Mouse (Mus musculus) midbrain, embryonic 13.5 days (tissue): ENCODE results near the gene Olfr1437. TPM values are rescaled to one million over a fixed set of nuclear protein-coding genes. Genes with fewer than 3 reads are reported as not detected.
"Not testable (repeated sequence)": the region's sequence is repeated elsewhere in the genome, so short reads cannot be mapped to it uniquely, and the experiment has no call there.

Experiments
- ATAC-seq: fragments of 200-750 bp; cut with Nextera tagmentation; 2 replicates; pipeline ENCODE4 v1.8.0; 2017; ENCODE audit warnings: mild to moderate bottlenecking, moderate TSS enrichment, moderate library complexity
- H3K27ac ChIP-seq: fragments of 300-500 bp; sonication (generic); 2 replicates; pipeline ENCODE4 v1.5.1; 2015; ENCODE audit warnings: inconsistent platforms, mild to moderate bottlenecking, moderate library complexity
- H3K27me3 ChIP-seq: fragments of 300-500 bp; sonication (generic); 2 replicates; pipeline ENCODE4 v1.6.1; 2015; ENCODE audit warnings: mild to moderate bottlenecking, inconsistent platforms
- H3K36me3 ChIP-seq: fragments of 300-500 bp; sonication (generic); 2 replicates; pipeline ENCODE4 v1.6.1; 2015; ENCODE audit warnings: mild to moderate bottlenecking, inconsistent platforms
- H3K4me1 ChIP-seq: fragments of 300-500 bp; sonication (generic); replicated peaks from 2 replicates; pipeline ENCODE4 v1.6.1; 2015; ENCODE audit warnings: inconsistent platforms
- H3K4me2 ChIP-seq: fragments of 300-500 bp; sonication (generic); replicated peaks from 2 replicates; pipeline ENCODE4 v1.6.1; 2015; ENCODE audit warnings: moderate library complexity, mild to moderate bottlenecking, inconsistent platforms
- H3K4me3 ChIP-seq: fragments of 300-500 bp; sonication (generic); replicated peaks from 2 replicates; pipeline ENCODE4 v1.5.1; 2015; ENCODE audit warnings: mild to moderate bottlenecking, inconsistent platforms
- H3K9ac ChIP-seq: fragments of 300-500 bp; sonication (generic); replicated peaks from 2 replicates; pipeline ENCODE4 v1.6.1; 2015; ENCODE audit warnings: mild to moderate bottlenecking, inconsistent platforms
- H3K9me3 ChIP-seq: fragments of 300-500 bp; sonication (generic); 2 replicates; pipeline ENCODE4 v1.6.1; 2016; ENCODE audit warnings: mild to moderate bottlenecking, inconsistent platforms
- WGBS: fragments of 180-500 bp; shearing (Covaris S2); methylation state at CpG from one replicate; pipeline ENCODE4 v1.1.7; 2015; 5-methylcytosine and 5-hydroxymethylcytosine counted together
- polyA plus RNA-seq: library from polyadenylated mRNA; unstranded; fragments of >200 nt; fragmentation: Nextera tagmentation; extraction: Ambion mirVana; gene quantifications from 2 replicates; pipeline ENCODE4 v1.2.1, GENCODE M21; 2015

The Olfr1437 gene
- polyA plus RNA-seq, result not detected in 2 replicates

GRCm38 (mm10) chr19:12325001-12325400, at the start of gene Olfr1437:
Olfr1437 (minus strand) TSS chr19:12325101.
- WGBS, result 81% methylated on average over 2 of the region's 2 CpGs
- no peak for ATAC-seq
- no peaks in the 10 kb centered on the region for H3K4me1 ChIP-seq

GRCm38 (mm10) chr19:12374465-12375025, 49.6 kb upstream of the Olfr1437 start:
- no peak for ATAC-seq
- WGBS, result 76% methylated on average over 2 of the region's 2 CpGs

More at GRCm38 (mm10) chr19:12325001-12325400, at the start of gene Olfr1437:
- Histone ChIP-seq H3K9me3 (no peaks in the 10 kb centered on the region), H3K4me3 (no peak within 1 kb of the TSS), H3K27me3 (no peaks in the 10 kb centered on the region), H3K27ac (no peak within 1 kb of the TSS), H3K36me3 (no peaks in the 10 kb centered on the region), H3K4me2 (no peak within 1 kb of the TSS), H3K9ac (no peak within 1 kb of the TSS)

DNA sequence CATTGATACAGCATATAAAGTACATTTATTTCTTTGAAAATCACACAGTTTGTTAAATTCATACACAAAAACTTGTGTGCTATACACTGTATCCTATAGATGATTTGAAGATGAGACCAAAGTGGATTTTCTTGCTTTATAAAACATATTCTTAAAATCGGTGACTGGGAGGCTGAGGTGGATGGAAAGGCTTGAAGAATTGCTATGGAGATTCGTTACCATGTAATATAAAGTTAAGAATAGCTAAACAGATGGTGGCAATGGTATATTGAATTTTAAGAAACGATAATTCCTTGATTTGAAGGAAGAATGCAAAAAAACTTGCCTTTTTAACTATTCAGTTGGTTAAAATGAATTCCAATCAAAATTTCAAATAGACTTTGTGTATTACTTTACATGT, 48.1 kb upstream of the Olfr1437 start:
- Histone ChIP-seq H3K9me3 (no peaks in the 10 kb centered on the region), H3K4me3 (no peak overlapping the region), H3K27me3 (no peaks in the 10 kb centered on the region), H3K4me1 (no peaks in the 10 kb centered on the region), H3K4me2 (no peak overlapping the region), H3K27ac (no peak overlapping the region), H3K36me3 (no peaks in the 10 kb centered on the region), H3K9ac (no peak overlapping the region)
- WGBS, result 78% methylated on average over 3 of the region's 3 CpGs
- ATAC-seq, result no peak

More at GRCm38 (mm10) chr19:12374465-12375025, 49.6 kb upstream of the Olfr1437 start:
- Histone ChIP-seq H3K9me3 (no peaks in the 10 kb centered on the region), H3K4me1 (no peaks in the 10 kb centered on the region), H3K27ac (no peak overlapping the region), H3K27me3 (no peaks in the 10 kb centered on the region), H3K4me3 (no peak overlapping the region), H3K9ac (no peak overlapping the region), H3K4me2 (no peak overlapping the region), H3K36me3 (no peaks in the 10 kb centered on the region)

GRCm38 (mm10) chr19:12335810-12336209, 10.9 kb upstream of the Olfr1437 start, which contains the start of gene Olfr1438-ps1:
Olfr1438-ps1 (minus strand) TSS chr19:12335910.
- no peak for ATAC-seq
- Histone ChIP-seq H3K27me3 (no peaks in the 10 kb centered on the region), H3K36me3 (no peaks in the 10 kb centered on the region), H3K9ac (no peak within 1 kb of the TSS), H3K4me1 (no peaks in the 10 kb centered on the region), H3K4me3 (no peak within 1 kb of the TSS), H3K4me2 (no peak within 1 kb of the TSS), H3K27ac (no peak within 1 kb of the TSS), H3K9me3 (no peaks in the 10 kb centered on the region)
- WGBS, result 89% methylated on average over 3 of the region's 3 CpGs

GRCm38 (mm10) chr19:12299030-12299429, 25.9 kb downstream of the Olfr1437 start, which contains the start of gene Olfr1436:
Olfr1436 (minus strand) TSS chr19:12299130.
- not testable (repeated sequence) for H3K4me3 ChIP-seq, H3K9ac ChIP-seq, H3K36me3 ChIP-seq, ATAC-seq, H3K4me2 ChIP-seq, H3K9me3 ChIP-seq, H3K27ac ChIP-seq, H3K4me1 ChIP-seq, H3K27me3 ChIP-seq
- 69% methylated on average over 1 of the region's 1 CpGs for WGBS

DNA sequence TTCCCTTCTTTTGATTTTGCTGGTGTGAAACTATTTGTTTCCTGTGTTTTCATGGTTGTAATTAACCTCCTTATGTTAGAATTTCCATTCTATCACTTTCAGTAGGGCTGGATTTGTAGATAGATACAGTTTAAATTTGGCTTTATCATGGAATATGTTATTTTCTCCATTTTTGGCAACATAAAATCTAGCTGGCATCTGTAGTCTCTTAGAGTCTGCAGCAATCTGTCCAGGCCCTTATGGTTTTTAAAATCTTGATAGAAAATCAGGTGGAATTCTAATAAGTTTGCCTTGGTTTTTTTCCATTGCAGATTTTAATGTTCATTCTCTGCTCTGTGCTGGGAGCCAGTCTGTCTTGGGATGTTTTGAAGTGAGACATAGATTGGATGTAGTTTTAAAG, 31.9 kb downstream of the Olfr1437 start:
- no peaks in the 10 kb centered on the region for H3K27me3 ChIP-seq
- H3K36me3 ChIP-seq, result no peaks in the 10 kb centered on the region
- H3K9me3 ChIP-seq, result no peaks in the 10 kb centered on the region
- no peak overlapping the region for H3K4me3 ChIP-seq
- no peak for ATAC-seq
- H3K4me1 ChIP-seq, result no peaks in the 10 kb centered on the region
- H3K4me2 ChIP-seq, result no peak overlapping the region
- no peak overlapping the region for H3K9ac ChIP-seq
- H3K27ac ChIP-seq, result no peak overlapping the region

DNA sequence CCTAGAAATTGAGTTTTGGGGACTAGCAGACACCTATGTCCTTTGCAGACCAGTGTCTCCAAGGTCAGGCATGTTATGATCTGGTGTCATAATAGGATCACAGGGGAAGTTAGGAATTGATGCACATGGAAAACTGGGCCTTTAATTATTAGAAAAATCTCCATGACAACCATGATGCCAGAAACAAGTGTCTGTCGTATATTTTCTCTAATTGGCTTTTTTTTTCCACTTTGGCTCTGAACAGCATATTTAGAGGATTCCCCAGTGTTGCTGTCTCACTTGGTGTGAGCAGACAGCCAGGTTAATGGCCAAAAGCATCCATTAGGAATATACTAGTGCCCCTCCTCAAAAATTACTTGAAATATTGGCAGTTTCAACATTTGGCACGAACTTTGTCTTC, 45.3 kb downstream of the Olfr1437 start, which contains the start of gene Olfr1434:
Gene Olfr1434 (plus strand): TSS at position 301 of the 400 bp plus-strand sequence.
- Histone ChIP-seq H3K9me3 (no peaks in the 10 kb centered on the region), H3K9ac (no peak within 1 kb of the TSS), H3K4me1 (no peaks in the 10 kb centered on the region), H3K27ac (no peak within 1 kb of the TSS), H3K4me3 (no peak within 1 kb of the TSS), H3K36me3 (no peaks in the 10 kb centered on the region), H3K27me3 (no peaks in the 10 kb centered on the region), H3K4me2 (no peak within 1 kb of the TSS)
- WGBS, result 84% methylated on average over 2 of the region's 2 CpGs
- ATAC-seq, result no peak

Other genes with a start within 250 kb of the Olfr1437 start
- not detected in 2 replicates for gene Olfr1425, start 247.4 kb downstream of the Olfr1437 start, polyA plus RNA-seq
- not detected in 2 replicates for gene Olfr1426, start 233.1 kb downstream of the Olfr1437 start, polyA plus RNA-seq
- gene Olfr1427, start 221.8 kb downstream of the Olfr1437 start, polyA plus RNA-seq, result not detected in 2 replicates
- not detected in 2 replicates for gene Olfr1428, start 209.2 kb downstream of the Olfr1437 start, polyA plus RNA-seq
- not detected in 2 replicates for gene Olfr76, start 201.9 kb downstream of the Olfr1437 start, polyA plus RNA-seq
- not detected in 2 replicates for gene Olfr1555-ps1, start 155.0 kb downstream of the Olfr1437 start, polyA plus RNA-seq
- not detected in 2 replicates for gene Olfr1431, start 124.5 kb downstream of the Olfr1437 start, polyA plus RNA-seq
- gene Olfr1432, start 92.5 kb downstream of the Olfr1437 start, polyA plus RNA-seq, result not detected in 2 replicates
- not detected in 2 replicates for gene Olfr262, start 83.4 kb downstream of the Olfr1437 start, polyA plus RNA-seq
- not detected in 2 replicates for gene Olfr235, start 64.1 kb downstream of the Olfr1437 start, polyA plus RNA-seq
- not detected in 2 replicates for gene Olfr1434, start 45.2 kb downstream of the Olfr1437 start, polyA plus RNA-seq
- not detected in 2 replicates for gene Olfr1436, start 26.0 kb downstream of the Olfr1437 start, polyA plus RNA-seq
- not detected in 2 replicates for gene Olfr1438-ps1, start 10.8 kb upstream of the Olfr1437 start, polyA plus RNA-seq
- gene Olfr1440, start 62.2 kb upstream of the Olfr1437 start, polyA plus RNA-seq, result not detected in 2 replicates
- gene Olfr1441, start 92.3 kb upstream of the Olfr1437 start, polyA plus RNA-seq, result not detected in 2 replicates
- gene Pfpl, start 102.8 kb upstream of the Olfr1437 start, polyA plus RNA-seq, result not detected in 2 replicates
- gene Mpeg1, start 135.7 kb upstream of the Olfr1437 start, polyA plus RNA-seq, result 0.54 and 0.57 TPM in 2 replicates
- 36.6 and 40.7 TPM in 2 replicates for gene Dtx4, start 176.4 kb upstream of the Olfr1437 start, polyA plus RNA-seq
- gene Fam111a, start 220.6 kb upstream of the Olfr1437 start, polyA plus RNA-seq, result 9.5 TPM in 2 replicates